Mouse (Mus musculus): Measurements from ENCODE around the gene Emilin1.
A peak's percentile ranks its signal among the peaks of the same experiment; 100 is the strongest.

Emilin1 gene

DNA sequence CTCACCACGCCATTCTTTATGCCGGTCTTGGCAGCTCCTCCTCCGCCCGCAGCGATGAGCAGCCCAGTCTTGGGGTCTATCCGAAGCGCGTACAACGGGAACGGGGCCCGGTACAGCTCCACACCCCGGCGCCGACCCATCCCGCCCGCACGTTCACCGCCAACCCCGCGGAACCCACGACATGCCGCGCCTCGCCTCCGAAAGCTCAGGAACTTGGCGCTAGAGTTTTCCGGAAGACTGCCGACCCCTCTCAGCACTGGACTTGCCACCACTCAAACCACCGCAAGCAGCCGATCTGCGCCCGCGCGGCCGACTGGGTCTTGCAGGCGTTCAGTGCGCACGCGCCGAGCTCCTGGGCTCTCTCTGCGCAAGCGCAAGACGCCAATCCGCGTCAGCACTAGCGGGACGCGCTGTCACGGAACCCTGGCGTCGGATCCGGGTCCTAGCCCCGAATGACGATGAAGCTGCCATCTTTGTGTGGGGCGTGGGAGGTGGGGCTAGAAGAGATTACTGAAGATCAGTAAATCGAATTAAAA lies 46.8 kb downstream of the Emilin1 start, which contains the start of gene Preb:
Gene Preb, minus strand, starts transcription at position 396 of the 536 bp plus-strand sequence.
- DNase-seq (ENCODE audit: low spot score in 2 of 2) = peak; percentile 99

DNA sequence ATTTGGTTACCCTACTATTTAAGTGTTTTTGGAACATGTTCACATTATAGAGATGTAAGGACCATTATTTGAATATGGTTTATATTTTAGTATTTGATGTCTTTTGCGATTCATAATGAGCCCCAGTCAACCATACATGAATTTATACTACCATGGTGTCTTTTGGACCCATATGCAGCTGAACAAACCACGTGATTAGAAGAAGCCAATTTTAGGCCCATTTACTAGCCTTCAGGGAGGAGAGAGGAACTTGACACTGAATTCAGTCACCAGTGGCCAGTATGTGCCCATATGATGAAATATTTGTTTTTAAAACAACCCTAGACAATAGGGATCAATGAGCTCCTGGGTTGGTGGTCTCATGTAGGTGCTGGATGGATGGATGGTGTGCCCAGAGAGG lies 47.6 kb downstream of the Emilin1 start:
- no peak for DNase-seq (ENCODE audit: low spot score in 2 of 2)

- DNase-seq (ENCODE audit: low spot score in 2 of 2) = no peak
These were observed 48.6 kb downstream of the Emilin1 start for GRCm38 (mm10) chr5:30961545-30962505.

DNA sequence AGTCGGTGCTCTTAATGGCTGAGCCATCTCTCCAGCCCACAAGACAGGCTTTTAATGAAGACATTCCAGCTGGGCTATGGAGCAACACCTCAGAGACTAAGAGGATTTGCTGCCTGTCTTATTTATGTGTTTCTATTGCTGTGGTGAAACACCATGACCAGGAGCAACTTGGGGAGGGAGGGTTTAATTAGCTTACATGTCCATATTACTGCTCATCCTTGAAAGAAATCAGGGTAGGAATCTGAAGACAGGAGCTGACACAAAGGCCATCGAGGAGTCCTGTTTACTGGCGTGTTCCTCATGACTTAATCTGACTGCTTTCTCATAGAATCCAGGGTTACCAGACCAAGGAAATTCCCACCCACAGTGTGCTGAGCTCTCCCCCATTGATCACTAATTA lies 50.7 kb downstream of the Emilin1 start:
- DNase-seq (ENCODE audit: low spot score in 2 of 2) = no peak

GRCm38 (mm10) chr5:30966189-30966588 lies 53.0 kb downstream of the Emilin1 start:
- DNase-seq (ENCODE audit: low spot score in 2 of 2) = no peak

- no peak for DNase-seq (ENCODE audit: low spot score in 2 of 2)
These were observed 55.2 kb downstream of the Emilin1 start, which contains the start of gene Tcf23 for GRCm38 (mm10) chr5:30968416-30968815. Gene Tcf23, plus strand, starts transcription at chr5:30968662.

DNA sequence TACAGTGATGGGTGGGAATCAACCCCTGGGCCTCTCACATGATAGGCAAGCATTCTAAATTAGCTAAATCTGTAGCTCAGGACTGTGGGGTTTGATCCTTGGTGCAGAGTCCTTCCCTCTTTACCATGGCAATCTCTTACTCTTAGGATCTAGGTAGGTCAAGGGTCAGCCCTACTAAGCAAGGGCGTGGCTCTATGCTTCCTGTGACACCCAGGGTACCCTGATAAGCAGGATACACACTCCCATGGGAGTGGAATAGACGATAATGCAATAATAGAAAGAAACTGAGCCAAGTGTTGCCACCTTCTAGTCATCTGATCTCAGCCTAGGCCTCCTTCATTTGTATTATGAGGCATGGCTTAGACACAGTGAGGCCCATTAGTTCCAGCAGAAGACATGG lies 56.2 kb downstream of the Emilin1 start:
- no peak for DNase-seq (ENCODE audit: low spot score in 2 of 2)
